Mouse (Mus musculus) kidney, embryonic 14.5 days (tissue): ENCODE measurements at regions not wholly inside any gene's neighbourhood (a gene's known extent, or its start where the extent isn't known, plus 50 kb on each side); places are given as distances from the start of the nearest gene placed in this dataset.

ENCODE experiments used
- ATAC-seq: fragments of 200-750 bp; cut with Nextera tagmentation; 2 replicates; pipeline ENCODE4 v1.8.0; 2017; ENCODE audit warnings: moderate number of reproducible peaks, mild to moderate bottlenecking, moderate TSS enrichment, moderate library complexity; ENCODE audit not compliant: low FRiP score, low TSS enrichment
- H3K27ac ChIP-seq: fragments of 300-500 bp; sonication (generic); 2 replicates; pipeline ENCODE4 v1.5.1; 2014; ENCODE audit warnings: low read depth, mild to moderate bottlenecking, low read length, moderate library complexity, mixed read lengths
- H3K27me3 ChIP-seq: fragments of 300-500 bp; sonication (generic); 2 replicates; pipeline ENCODE4 v1.6.1; 2014; ENCODE audit warnings: mild to moderate bottlenecking, low read length; ENCODE audit not compliant: control insufficient read depth, insufficient read depth
- H3K36me3 ChIP-seq: fragments of 300-500 bp; sonication (generic); 2 replicates; pipeline ENCODE4 v1.6.1; 2014; ENCODE audit warnings: low read length, mixed read lengths; ENCODE audit not compliant: control insufficient read depth, insufficient read depth
- H3K4me1 ChIP-seq: fragments of 300-500 bp; sonication (generic); 2 replicates; pipeline ENCODE4 v1.6.1; 2014; ENCODE audit warnings: low read length, mixed read lengths; ENCODE audit not compliant: control insufficient read depth, insufficient read depth
- H3K4me2 ChIP-seq: fragments of 300-500 bp; sonication (generic); replicated peaks from 2 replicates; pipeline ENCODE4 v1.6.1; 2014; ENCODE audit warnings: low read depth, mild to moderate bottlenecking, low read length
- H3K4me3 ChIP-seq: fragments of 300-500 bp; sonication (generic); 2 replicates; pipeline ENCODE4 v1.5.1; 2014; ENCODE audit warnings: mild to moderate bottlenecking, low read length
- H3K9ac ChIP-seq: fragments of 300-500 bp; sonication (generic); 2 replicates; pipeline ENCODE4 v1.6.1; 2014; ENCODE audit warnings: low read depth, mild to moderate bottlenecking, low read length, moderate library complexity
- H3K9me3 ChIP-seq: fragments of 300-500 bp; sonication (generic); 2 replicates; pipeline ENCODE4 v1.6.1; 2016; ENCODE audit warnings: low read length; ENCODE audit not compliant: control insufficient read depth
- WGBS: fragments of 180-500 bp; shearing (Covaris S2); extraction: QIAGEN DNeasy Blood & Tissue Kit; methylation state at CpG from one replicate; pipeline ENCODE4 v1.1.7; 2014; 5-methylcytosine and 5-hydroxymethylcytosine counted together

DNA sequence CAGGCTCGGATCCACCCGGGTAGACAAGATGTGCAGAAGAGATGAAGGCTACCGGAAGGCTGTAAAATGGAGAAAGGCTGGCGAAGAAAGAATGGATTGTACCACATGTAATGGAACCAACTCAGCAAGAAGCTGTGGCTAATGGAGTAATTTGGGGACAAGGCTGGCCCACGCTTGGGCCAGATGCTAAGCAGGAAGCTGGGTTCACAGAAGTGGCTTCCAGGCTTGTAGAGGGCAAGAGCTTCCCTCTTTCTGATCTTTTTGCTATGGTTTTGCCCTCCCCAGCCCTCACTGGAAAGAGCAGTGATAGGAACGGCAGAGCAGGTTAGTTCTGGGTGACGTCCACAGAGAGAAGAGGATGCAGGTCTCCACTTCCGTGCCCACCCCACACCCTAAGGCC is 117.7 kb upstream of the Egr2 start:
- no peaks in the 10 kb centered on the region for H3K4me1 ChIP-seq
- no peaks in the 10 kb centered on the region for H3K36me3 ChIP-seq
- H3K27me3 ChIP-seq: no peaks in the 10 kb centered on the region
- no peak for ATAC-seq
- H3K4me3 ChIP-seq: no peak overlapping the region
- WGBS: 92% methylated on average over 8 of the region's 8 CpGs
- H3K4me2 ChIP-seq: no peak overlapping the region
- no peak overlapping the region for H3K27ac ChIP-seq
- no peaks in the 10 kb centered on the region for H3K9me3 ChIP-seq
- no peak overlapping the region for H3K9ac ChIP-seq

DNA sequence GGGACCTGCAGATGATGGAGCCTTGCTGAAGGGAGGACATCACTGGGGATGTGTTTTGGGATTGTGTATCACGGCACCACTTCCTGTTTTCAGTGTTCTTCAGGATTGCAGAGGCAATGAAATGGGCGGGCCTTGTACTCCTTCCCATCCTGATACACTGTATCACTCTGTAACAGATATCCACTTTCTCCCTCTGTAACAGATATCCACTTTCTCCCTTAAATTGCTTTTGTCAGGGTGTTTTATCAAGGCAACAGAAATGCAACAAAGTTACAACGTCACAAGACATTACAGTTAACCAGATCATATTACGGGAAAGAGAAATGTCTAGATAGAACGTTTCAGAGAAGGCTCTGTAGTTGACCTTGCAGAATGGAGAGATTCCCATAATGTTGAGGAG is 114.5 kb upstream of the Egr2 start:
- H3K4me3 ChIP-seq: no peak overlapping the region
- no peaks in the 10 kb centered on the region for H3K36me3 ChIP-seq
- no peak overlapping the region for H3K27ac ChIP-seq
- no peak overlapping the region for H3K4me2 ChIP-seq
- 66% methylated on average over 5 of the region's 5 CpGs for WGBS
- no peak overlapping the region for H3K9ac ChIP-seq
- no peaks in the 10 kb centered on the region for H3K4me1 ChIP-seq
- no peak for ATAC-seq
- no peaks in the 10 kb centered on the region for H3K27me3 ChIP-seq
- H3K9me3 ChIP-seq: no peaks in the 10 kb centered on the region

DNA sequence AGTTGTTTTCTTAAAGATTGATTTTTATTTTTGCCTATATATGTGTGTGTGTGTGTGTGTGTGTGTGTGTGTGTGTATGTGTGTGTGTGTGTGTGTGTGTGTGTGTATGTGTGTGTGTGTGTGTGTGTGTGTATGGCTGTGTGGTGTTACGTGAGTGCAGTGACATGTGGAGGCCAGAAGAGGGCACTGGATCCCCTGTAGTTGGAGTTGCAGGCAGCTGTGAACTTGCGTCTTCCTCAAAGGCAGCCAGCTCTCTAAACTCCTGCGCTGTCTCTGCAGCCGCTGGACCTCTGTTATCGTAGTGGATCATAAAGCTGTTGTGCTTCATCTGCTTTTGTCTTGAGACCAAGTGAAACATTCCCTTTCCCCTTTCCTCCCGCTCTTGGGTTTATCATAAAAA is 109.9 kb upstream of the Egr2 start:
- no peak overlapping the region for H3K4me3 ChIP-seq
- no peak overlapping the region for H3K27ac ChIP-seq
- no peak for ATAC-seq
- no peaks in the 10 kb centered on the region for H3K36me3 ChIP-seq
- H3K27me3 ChIP-seq: no peaks in the 10 kb centered on the region
- H3K4me1 ChIP-seq: no peaks in the 10 kb centered on the region
- 97% methylated on average over 6 of the region's 6 CpGs for WGBS
- no peak overlapping the region for H3K4me2 ChIP-seq
- no peak overlapping the region for H3K9ac ChIP-seq
- H3K9me3 ChIP-seq: no peaks in the 10 kb centered on the region

DNA sequence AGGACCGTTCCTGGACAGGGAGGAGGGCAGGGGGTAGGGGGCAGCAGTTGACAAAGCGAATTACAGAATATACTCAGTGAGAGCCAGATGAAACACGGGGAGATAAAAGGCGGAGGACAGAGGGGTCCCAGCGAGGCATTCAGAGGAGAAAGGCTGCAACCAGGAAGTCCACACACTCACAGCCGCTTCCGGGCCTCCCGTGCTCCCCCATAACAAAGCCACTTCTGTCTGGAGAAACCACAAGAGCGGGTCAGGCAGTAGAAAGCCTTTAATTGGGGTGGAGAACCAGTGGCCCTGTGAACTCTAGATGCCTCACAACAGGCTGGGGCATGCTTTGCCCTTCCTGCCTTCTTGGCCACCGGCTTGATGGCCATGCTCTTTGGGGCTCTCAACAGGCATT is 108.1 kb upstream of the Egr2 start:
- H3K27me3 ChIP-seq: no peaks in the 10 kb centered on the region
- H3K4me1 ChIP-seq: no peaks in the 10 kb centered on the region
- H3K4me3 ChIP-seq: no peak overlapping the region
- no peaks in the 10 kb centered on the region for H3K9me3 ChIP-seq
- no peaks in the 10 kb centered on the region for H3K36me3 ChIP-seq
- no peak overlapping the region for H3K9ac ChIP-seq
- no peak for ATAC-seq
- WGBS: 49% methylated on average over 10 of the region's 10 CpGs
- H3K27ac ChIP-seq: no peak overlapping the region
- no peak overlapping the region for H3K4me2 ChIP-seq

DNA sequence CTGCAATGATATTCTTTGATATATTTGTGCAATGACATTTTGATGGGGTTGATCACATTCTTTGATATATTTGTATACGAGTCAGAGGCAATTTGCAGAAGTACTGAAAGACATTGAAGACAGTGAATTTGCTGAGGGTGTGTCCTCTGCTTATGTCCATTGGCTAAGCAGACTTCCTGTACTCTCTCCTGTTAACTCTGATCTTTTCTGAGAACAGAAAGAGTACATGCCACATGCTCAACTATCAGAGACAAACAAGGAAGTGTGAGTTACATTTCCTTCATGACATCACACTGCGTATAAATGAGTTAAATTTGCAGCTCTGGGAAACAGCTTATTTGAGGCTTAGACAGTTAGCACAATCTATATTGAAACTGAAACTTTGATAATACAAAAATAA is 104.5 kb upstream of the Egr2 start:
- Histone ChIP-seq H3K9me3 (no peaks in the 10 kb centered on the region), H3K4me1 (no peaks in the 10 kb centered on the region), H3K4me3 (no peak overlapping the region), H3K4me2 (no peak overlapping the region), H3K36me3 (no peaks in the 10 kb centered on the region), H3K27ac (no peak overlapping the region), H3K27me3 (no peaks in the 10 kb centered on the region), H3K9ac (no peak overlapping the region)
- no peak for ATAC-seq
- WGBS: 83% methylated on average over 2 of the region's 2 CpGs

DNA sequence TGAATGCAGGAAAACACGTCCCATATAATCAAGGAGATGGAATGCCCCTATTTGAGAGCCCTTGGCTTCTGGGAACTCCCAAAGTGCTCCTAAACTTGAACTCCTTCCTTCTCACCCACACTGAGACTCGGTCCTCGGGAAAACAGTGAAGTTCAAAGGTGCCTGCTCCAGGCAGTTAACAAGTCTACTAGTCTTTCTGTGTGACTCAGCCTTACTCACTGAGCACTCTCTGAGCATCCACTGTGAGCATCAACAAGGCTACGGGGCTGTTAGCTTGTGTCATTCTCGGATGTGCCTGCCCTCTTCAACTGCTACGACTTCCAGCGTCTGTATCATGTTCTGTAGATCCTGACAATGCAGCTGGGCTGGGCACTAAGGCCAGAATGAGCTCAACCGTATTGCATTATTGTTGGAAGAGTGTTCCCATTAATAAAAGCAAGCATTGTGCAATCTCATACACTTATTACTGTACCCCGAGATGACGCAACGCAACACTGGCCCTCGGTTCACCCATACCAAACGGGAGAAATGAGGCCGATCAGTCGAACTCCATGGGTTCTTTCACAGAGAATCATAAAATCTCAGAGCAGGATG is 96.1 kb upstream of the Egr2 start:
- Histone ChIP-seq H3K36me3 (no peaks in the 10 kb centered on the region), H3K27me3 (no peaks in the 10 kb centered on the region), H3K9ac (no peak overlapping the region), H3K9me3 (no peaks in the 10 kb centered on the region), H3K4me2 (no peak overlapping the region), H3K4me3 (no peak overlapping the region), H3K27ac (no peak overlapping the region), H3K4me1 (no peaks in the 10 kb centered on the region)
- no peak for ATAC-seq
- 85% methylated on average over 15 of the region's 15 CpGs for WGBS

DNA sequence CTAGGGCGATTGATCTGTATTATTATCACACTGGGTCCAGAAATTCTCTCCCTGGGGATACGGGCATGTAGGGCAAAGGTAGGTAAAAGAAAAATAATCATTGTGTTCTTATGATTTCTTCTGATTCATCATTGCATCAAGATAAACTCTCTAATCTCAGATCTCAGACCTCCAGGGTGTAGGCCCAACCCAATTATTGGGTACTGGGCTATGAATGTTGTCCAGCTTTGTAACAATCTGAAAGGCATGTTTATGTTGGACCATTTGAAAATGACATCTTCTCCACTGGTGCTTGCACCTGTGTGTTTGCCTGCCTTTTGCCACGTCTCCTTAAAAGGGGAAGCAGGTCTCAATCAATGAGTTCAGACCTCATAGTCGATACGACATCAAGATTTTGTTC is 95.4 kb upstream of the Egr2 start:
- Histone ChIP-seq H3K9ac (no peak overlapping the region), H3K4me3 (no peak overlapping the region), H3K36me3 (no peaks in the 10 kb centered on the region), H3K27me3 (no peaks in the 10 kb centered on the region), H3K27ac (no peak overlapping the region), H3K4me1 (no peaks in the 10 kb centered on the region), H3K9me3 (no peaks in the 10 kb centered on the region), H3K4me2 (no peak overlapping the region)
- ATAC-seq: no peak
- 88% methylated on average over 5 of the region's 5 CpGs for WGBS

DNA sequence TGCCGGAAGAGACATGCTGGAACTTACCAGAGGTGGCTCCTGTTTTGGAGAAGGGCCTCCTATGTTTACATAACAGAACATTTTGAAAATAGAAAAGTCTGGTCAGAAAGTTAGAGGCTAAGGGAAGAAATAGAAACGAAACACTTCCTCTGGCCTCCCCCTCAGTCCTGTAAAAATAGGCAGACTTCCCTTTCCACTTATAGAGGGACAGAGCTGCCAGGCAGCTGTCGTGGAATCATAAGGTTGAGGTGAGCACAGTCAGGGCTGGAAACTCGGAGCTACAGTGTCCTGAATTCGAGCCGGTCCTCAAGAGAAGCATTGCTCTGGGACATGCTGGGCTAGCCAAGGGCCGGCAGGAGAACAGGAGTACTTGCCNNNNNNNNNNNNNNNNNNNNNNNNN is 94.0 kb upstream of the Egr2 start:
- H3K4me3 ChIP-seq: no peak overlapping the region
- H3K4me2 ChIP-seq: no peak overlapping the region
- no peaks in the 10 kb centered on the region for H3K36me3 ChIP-seq
- no peaks in the 10 kb centered on the region for H3K9me3 ChIP-seq
- H3K27me3 ChIP-seq: no peaks in the 10 kb centered on the region
- WGBS: 61% methylated on average over 7 of the region's 7 CpGs
- no peak overlapping the region for H3K9ac ChIP-seq
- H3K27ac ChIP-seq: no peak overlapping the region
- no peaks in the 10 kb centered on the region for H3K4me1 ChIP-seq
- ATAC-seq: no peak

DNA sequence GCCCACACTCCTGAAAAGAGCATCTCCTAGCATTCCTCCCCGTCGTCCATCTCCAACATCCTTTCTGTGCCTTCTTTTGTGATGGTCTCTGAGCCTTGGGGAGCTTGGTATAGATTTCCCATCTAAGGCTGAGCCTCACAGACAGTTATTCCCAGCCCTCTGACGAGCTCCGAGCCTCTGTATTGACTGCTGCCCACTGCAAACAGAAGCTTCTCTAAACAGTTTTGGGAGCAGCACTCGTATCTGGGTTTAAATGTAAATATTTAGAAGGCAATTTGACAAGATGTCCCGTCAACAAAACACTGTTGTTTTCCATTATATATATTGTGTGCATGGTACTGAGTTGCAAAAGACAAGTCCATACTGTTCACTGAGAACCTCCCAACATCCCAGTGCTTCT is 86.4 kb upstream of the Egr2 start:
- ATAC-seq: no peak
- no peaks in the 10 kb centered on the region for H3K36me3 ChIP-seq
- H3K4me3 ChIP-seq: no peak overlapping the region
- no peaks in the 10 kb centered on the region for H3K4me1 ChIP-seq
- H3K9me3 ChIP-seq: peaks cover 2% of the 10 kb centered on the region; the same call in 1 of the 2 replicates
- H3K27me3 ChIP-seq: no peaks in the 10 kb centered on the region
- no peak overlapping the region for H3K4me2 ChIP-seq
- 88% methylated on average over 6 of the region's 6 CpGs for WGBS
- H3K9ac ChIP-seq: no peak overlapping the region
- H3K27ac ChIP-seq: no peak overlapping the region
